Mouse (Mus musculus): Measurements from ENCODE around the gene AI464131. TPM values are rescaled to one million over a fixed set of nuclear protein-coding genes. Genes with fewer than 3 reads are reported as not detected.

The AI464131 gene
- polyA plus RNA-seq, 2 experiments = 0.44 to 0.62 TPM

DNA sequence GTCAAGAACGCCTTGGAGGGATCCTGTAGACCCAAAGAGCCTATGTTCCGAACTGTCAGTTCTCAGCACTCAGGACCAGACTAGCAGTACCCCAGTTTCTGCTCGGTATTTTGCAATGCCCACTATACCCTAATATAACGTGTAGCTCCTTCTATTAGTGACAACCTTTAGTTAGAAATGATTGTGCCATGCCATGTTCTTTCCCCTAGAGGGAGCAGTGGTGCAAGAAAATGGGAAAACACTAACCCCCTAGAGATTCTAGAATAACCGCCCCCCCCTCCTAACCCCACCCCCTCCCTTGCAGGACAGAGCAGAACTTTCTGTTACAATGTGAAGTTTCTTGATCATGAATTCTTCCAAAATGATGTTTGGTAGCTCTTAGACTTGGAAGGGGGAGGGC is 1.4 kb upstream of the AI464131 start:
- H3K27ac ChIP-seq = no peak overlapping the region
- H3K36me3 ChIP-seq (replicated peaks; ENCODE audit: control insufficient read depth, insufficient read depth, low read depth) = no peaks in the 10 kb centered on the region
- ATAC-seq (ENCODE audit: insufficient read depth) (no peak), DNase-seq (ENCODE audit: low read depth in 3 of 3, low spot score in 3 of 3) (no peak)
- peaks cover 0 to 18% of the 10 kb centered on the region in 2 experiments; a peak in 3 of 4 replicates for H3K4me1 ChIP-seq (replicated peaks; ENCODE audit: control insufficient read depth in 2 of 2, insufficient read depth in 2 of 2, low read length in 1 of 2)
- no peak overlapping the region for H3K4me2 ChIP-seq (ENCODE audit: low read depth)
- peak; percentile 26; the same call in 1 of the 2 replicates for TF ChIP-seq CTCF (IDR thresholded peaks at IDR 0.05; ENCODE audit: low read depth)
- no peak for TF ChIP-seq EP300 (IDR thresholded peaks at IDR 0.05; ENCODE audit: low read depth)
- 57% methylated on average over 5 of the region's 5 CpGs for WGBS (ENCODE audit: insufficient replicate concordance)
- no peaks in the 10 kb centered on the region for H3K9me3 ChIP-seq (ENCODE audit: control insufficient read depth, low read length)
- no peak overlapping the region for H3K9ac ChIP-seq (replicated peaks)
- no peak overlapping the region for H3K4me3 ChIP-seq (ENCODE audit: insufficient read depth in 1 of 2, low read depth in 2 of 2, low read length in 2 of 2)
- H3K27me3 ChIP-seq (ENCODE audit: control insufficient read depth, insufficient read depth, low read length) = peaks cover 42% of the 10 kb centered on the region

DNA sequence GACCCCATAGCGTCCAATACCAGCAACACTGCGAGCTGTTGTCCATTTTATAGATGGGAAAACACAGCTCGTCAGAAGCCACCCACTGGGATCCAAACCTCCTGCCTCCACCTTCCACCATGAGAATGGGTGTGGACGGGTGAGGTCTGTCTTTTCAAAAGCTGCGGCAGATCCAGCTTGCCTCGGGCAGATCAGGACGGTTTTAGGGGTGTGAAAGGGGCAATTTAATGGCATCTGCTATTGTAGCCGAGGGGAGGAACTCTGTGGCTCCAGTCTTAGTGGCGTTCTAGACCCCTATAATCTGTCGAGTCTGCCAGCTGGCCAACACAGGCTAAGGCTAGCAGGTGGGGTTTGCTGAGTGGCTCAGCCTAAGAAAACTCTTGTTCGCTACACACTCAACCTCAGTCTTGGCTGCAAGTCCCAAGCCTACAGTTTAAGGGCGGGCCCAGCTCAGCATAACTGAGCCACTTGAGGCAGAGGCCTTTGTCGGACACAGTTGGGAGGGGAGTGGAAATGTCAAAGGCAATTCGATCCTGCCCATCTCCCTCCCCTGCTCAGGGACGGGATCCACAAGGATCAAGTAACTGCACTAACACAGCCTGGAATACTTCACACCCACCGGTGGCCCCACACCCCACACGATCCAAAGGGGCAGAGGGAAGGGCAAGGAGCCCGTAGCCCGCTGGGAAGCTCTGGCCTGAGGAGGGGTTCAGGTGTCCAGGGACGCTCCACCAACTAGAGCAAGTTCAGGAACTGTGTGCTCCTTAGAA is 520 bp downstream of the AI464131 start:
- Histone ChIP-seq H3K36me3 (replicated peaks; ENCODE audit: control insufficient read depth, insufficient read depth, low read depth) (no peaks in the 10 kb centered on the region), H3K4me2 (ENCODE audit: low read depth) (peak overlapping the region; percentile 64), H3K27ac (no peak overlapping the region), H3K27me3 (ENCODE audit: control insufficient read depth, insufficient read depth, low read length) (peaks cover 54% of the 10 kb centered on the region), H3K9me3 (ENCODE audit: control insufficient read depth, low read length) (no peaks in the 10 kb centered on the region), H3K9ac (replicated peaks) (no peak overlapping the region), H3K4me1 (replicated peaks; ENCODE audit: control insufficient read depth in 2 of 2, insufficient read depth in 2 of 2, low read length in 1 of 2) (peaks cover 0 to 18% of the 10 kb centered on the region in 2 experiments; a peak in 3 of 4 replicates), H3K4me3 (ENCODE audit: insufficient read depth in 1 of 2, low read depth in 2 of 2, low read length in 2 of 2) (peak overlapping the region; percentile 42 to 52)
- ATAC-seq (ENCODE audit: insufficient read depth) (peak; percentile 17), DNase-seq (ENCODE audit: low read depth in 3 of 3, low spot score in 3 of 3) (no peak)
- WGBS (ENCODE audit: insufficient replicate concordance) = 14% methylated on average over 20 of the region's 20 CpGs
- TF ChIP-seq CTCF (IDR thresholded peaks at IDR 0.05; ENCODE audit: low read depth) = no peak
- no peak for TF ChIP-seq EP300 (IDR thresholded peaks at IDR 0.05; ENCODE audit: low read depth)

DNA sequence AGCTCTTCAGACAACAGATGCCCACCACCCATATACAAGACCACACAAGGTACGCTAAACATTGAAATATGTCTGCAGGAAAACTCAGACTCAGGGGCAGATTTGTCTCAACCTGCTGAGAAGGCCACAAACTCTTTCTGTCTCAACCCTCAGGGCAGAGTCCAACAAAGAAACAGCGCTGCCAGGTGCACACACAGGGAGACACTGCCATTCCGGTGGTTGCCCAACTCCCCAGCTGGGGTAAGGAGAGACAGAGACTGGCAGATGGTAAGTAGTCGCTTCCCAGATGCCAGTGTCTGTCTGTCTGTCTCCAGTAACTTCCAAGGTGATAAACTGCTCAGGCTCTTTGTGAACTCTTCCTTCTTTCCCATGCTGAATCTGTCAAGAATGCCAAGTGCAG is 2.1 kb downstream of the AI464131 start:
- Histone ChIP-seq H3K9me3 (ENCODE audit: control insufficient read depth, low read length) (no peaks in the 10 kb centered on the region), H3K4me3 (ENCODE audit: insufficient read depth in 1 of 2, low read depth in 2 of 2, low read length in 2 of 2) (no peak overlapping the region), H3K4me1 (replicated peaks; ENCODE audit: control insufficient read depth in 2 of 2, insufficient read depth in 2 of 2, low read length in 1 of 2) (peaks cover 0 to 10% of the 10 kb centered on the region in 2 experiments; a peak in 2 of 4 replicates), H3K9ac (replicated peaks) (no peak overlapping the region), H3K36me3 (replicated peaks; ENCODE audit: control insufficient read depth, insufficient read depth, low read depth) (no peaks in the 10 kb centered on the region), H3K4me2 (ENCODE audit: low read depth) (no peak overlapping the region), H3K27me3 (ENCODE audit: control insufficient read depth, insufficient read depth, low read length) (peaks cover 64% of the 10 kb centered on the region), H3K27ac (no peak overlapping the region)
- no peak for DNase-seq (ENCODE audit: low read depth in 3 of 3, low spot score in 3 of 3)
- ATAC-seq (ENCODE audit: insufficient read depth) = no peak
- 61% methylated on average over 4 of the region's 4 CpGs for WGBS (ENCODE audit: insufficient replicate concordance)
- TF ChIP-seq EP300 (IDR thresholded peaks at IDR 0.05; ENCODE audit: low read depth) (no peak), CTCF (IDR thresholded peaks at IDR 0.05; ENCODE audit: low read depth) (no peak)

DNA sequence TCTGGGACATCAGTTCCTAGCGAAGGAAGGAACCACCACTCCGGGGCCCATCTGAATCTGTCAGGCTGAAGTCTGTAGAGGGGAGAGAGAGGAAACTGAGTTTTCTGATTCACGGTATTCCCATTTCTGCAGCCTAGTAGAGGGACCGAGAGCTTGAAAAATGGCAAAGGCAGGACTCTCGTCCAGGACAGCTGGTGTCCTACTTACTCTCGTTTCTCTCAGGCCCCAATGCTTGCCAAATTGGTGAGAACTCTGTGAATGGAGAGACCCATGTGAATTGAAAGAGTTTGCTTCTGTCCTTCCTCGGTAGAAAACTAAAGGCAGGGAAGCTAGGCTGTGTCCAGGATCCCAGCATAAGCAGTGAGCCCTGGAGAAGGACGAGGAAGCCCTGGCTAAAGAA is 3.3 kb downstream of the AI464131 start:
- 48% methylated on average over 8 of the region's 8 CpGs for WGBS (ENCODE audit: insufficient replicate concordance)
- Histone ChIP-seq H3K9me3 (ENCODE audit: control insufficient read depth, low read length) (no peaks in the 10 kb centered on the region), H3K9ac (replicated peaks) (no peak overlapping the region), H3K4me2 (ENCODE audit: low read depth) (no peak overlapping the region), H3K36me3 (replicated peaks; ENCODE audit: control insufficient read depth, insufficient read depth, low read depth) (no peaks in the 10 kb centered on the region), H3K27ac (no peak overlapping the region), H3K4me3 (ENCODE audit: insufficient read depth in 1 of 2, low read depth in 2 of 2, low read length in 2 of 2) (no peak overlapping the region), H3K27me3 (ENCODE audit: control insufficient read depth, insufficient read depth, low read length) (peaks cover 64% of the 10 kb centered on the region), H3K4me1 (replicated peaks; ENCODE audit: control insufficient read depth in 2 of 2, insufficient read depth in 2 of 2, low read length in 1 of 2) (peaks cover 0 to 13% of the 10 kb centered on the region in 2 experiments; a peak in 2 of 4 replicates)
- DNase-seq (ENCODE audit: low read depth in 3 of 3, low spot score in 3 of 3) (no peak), ATAC-seq (ENCODE audit: insufficient read depth) (no peak)
- no peak for TF ChIP-seq CTCF (IDR thresholded peaks at IDR 0.05; ENCODE audit: low read depth)
- TF ChIP-seq EP300 (IDR thresholded peaks at IDR 0.05; ENCODE audit: low read depth) = no peak

DNA sequence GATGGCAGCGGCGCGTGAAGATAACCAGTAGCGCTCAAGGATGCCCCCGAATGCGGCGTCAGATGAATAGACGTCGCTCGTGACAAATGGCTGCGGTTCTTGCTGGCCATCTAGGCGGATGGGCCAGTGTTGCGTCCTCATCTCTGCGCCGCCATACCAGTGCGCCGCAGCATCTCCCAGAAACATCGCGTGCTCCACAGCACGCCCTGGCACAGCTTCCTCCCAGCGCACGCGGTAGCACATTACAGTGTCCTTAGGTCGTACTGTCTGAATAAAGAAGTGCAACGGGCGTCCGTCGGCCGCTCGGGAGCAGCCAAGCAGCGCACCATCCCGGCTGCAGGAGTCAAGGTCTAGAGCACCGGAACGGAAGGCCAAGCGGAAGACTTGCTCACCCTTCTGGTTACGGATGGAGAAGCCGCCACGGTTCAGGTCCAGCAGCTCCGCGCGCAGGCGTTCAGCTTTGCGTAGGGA is 3.9 kb downstream of the AI464131 start:
- H3K9me3 ChIP-seq (ENCODE audit: control insufficient read depth, low read length) = no peaks in the 10 kb centered on the region
- no peak overlapping the region for H3K4me2 ChIP-seq (ENCODE audit: low read depth)
- H3K9ac ChIP-seq (replicated peaks) = no peak overlapping the region
- no peak overlapping the region for H3K4me3 ChIP-seq (ENCODE audit: insufficient read depth in 1 of 2, low read depth in 2 of 2, low read length in 2 of 2)
- WGBS (ENCODE audit: insufficient replicate concordance) = 5% methylated on average over 43 of the region's 43 CpGs
- TF ChIP-seq CTCF (IDR thresholded peaks at IDR 0.05; ENCODE audit: low read depth) = no peak
- no peak for TF ChIP-seq EP300 (IDR thresholded peaks at IDR 0.05; ENCODE audit: low read depth)
- H3K27ac ChIP-seq = no peak overlapping the region
- DNase-seq (ENCODE audit: low read depth in 3 of 3, low spot score in 3 of 3) (no peak), ATAC-seq (ENCODE audit: insufficient read depth) (no peak)
- peaks cover 0 to 15% of the 10 kb centered on the region in 2 experiments; a peak in 2 of 4 replicates for H3K4me1 ChIP-seq (replicated peaks; ENCODE audit: control insufficient read depth in 2 of 2, insufficient read depth in 2 of 2, low read length in 1 of 2)
- H3K36me3 ChIP-seq (replicated peaks; ENCODE audit: control insufficient read depth, insufficient read depth, low read depth) = no peaks in the 10 kb centered on the region
- peaks cover 64% of the 10 kb centered on the region for H3K27me3 ChIP-seq (ENCODE audit: control insufficient read depth, insufficient read depth, low read length)

Data from liver, embryonic 14.5 days (tissue).